Mouse (Mus musculus) embryo, embryonic 10.5 days (tissue): ENCODE measurements at regions not wholly inside any gene's neighbourhood (a gene's known extent, or its start where the extent isn't known, plus 50 kb on each side); places are given as distances from the start of the nearest gene placed in this dataset.
"Not testable (repeated sequence)": the region's sequence is repeated elsewhere in the genome, so short reads cannot be mapped to it uniquely, and the experiment has no call there.

ENCODE experiments used
- DNase-seq: peaks from one replicate; pipeline ENCODE4 v3.0.0-alpha.2; 2015; ENCODE audit warnings: low spot score

- DNase-seq, result no peak
Measured at GRCm38 (mm10) chr3:18744216-18744615, 796.0 kb downstream of the Cypt12 start.

- no peak for DNase-seq
Measured at GRCm38 (mm10) chr3:18746206-18746605, 798.0 kb downstream of the Cypt12 start.

GRCm38 (mm10) chr3:18746898-18747297 is 798.7 kb downstream of the Cypt12 start:
- DNase-seq, result no peak

- DNase-seq, result no peak
Measured at GRCm38 (mm10) chr3:18751660-18752259, 803.5 kb downstream of the Cypt12 start.

- DNase-seq, result no peak
Measured at GRCm38 (mm10) chr3:18764301-18765078, 816.3 kb downstream of the Cypt12 start.

- peak; percentile 68 for DNase-seq
Measured at GRCm38 (mm10) chr3:18778481-18778880, 830.3 kb downstream of the Cypt12 start.

- no peak for DNase-seq
Measured at GRCm38 (mm10) chr3:18787531-18788176, 839.4 kb downstream of the Cypt12 start.

GRCm38 (mm10) chr3:18802794-18803193 is 825.7 kb downstream of the 1700064H15Rik start:
- DNase-seq, result no peak

GRCm38 (mm10) chr3:18828788-18829320 is 799.6 kb downstream of the 1700064H15Rik start:
- not testable (repeated sequence) for DNase-seq

GRCm38 (mm10) chr3:18868117-18868739 is 760.2 kb downstream of the 1700064H15Rik start:
- peak; percentile 3 for DNase-seq

- DNase-seq, result peak; percentile 1
Measured at GRCm38 (mm10) chr3:18868758-18869157, 759.7 kb downstream of the 1700064H15Rik start.

GRCm38 (mm10) chr3:18877060-18877459 is 751.4 kb downstream of the 1700064H15Rik start:
- DNase-seq, result no peak

- no peak for DNase-seq
Measured at GRCm38 (mm10) chr3:18877572-18877971, 750.9 kb downstream of the 1700064H15Rik start.

- no peak for DNase-seq
Measured at GRCm38 (mm10) chr3:18881186-18881585, 747.3 kb downstream of the 1700064H15Rik start.

GRCm38 (mm10) chr3:18892813-18893212 is 735.7 kb downstream of the 1700064H15Rik start:
- no peak for DNase-seq

- no peak for DNase-seq
Measured at GRCm38 (mm10) chr3:18905769-18906168, 722.7 kb downstream of the 1700064H15Rik start.

GRCm38 (mm10) chr3:18906210-18906609 is 722.3 kb downstream of the 1700064H15Rik start:
- DNase-seq, result no peak

- DNase-seq, result no peak
Measured at GRCm38 (mm10) chr3:18908737-18909136, 719.7 kb downstream of the 1700064H15Rik start.

- DNase-seq, result no peak
Measured at GRCm38 (mm10) chr3:18928401-18929104, 699.9 kb downstream of the 1700064H15Rik start.

GRCm38 (mm10) chr3:18929105-18929492 is 699.4 kb downstream of the 1700064H15Rik start:
- DNase-seq, result no peak

- DNase-seq, result no peak
Measured at GRCm38 (mm10) chr3:18932983-18933726, 695.3 kb downstream of the 1700064H15Rik start.
